9 mouse cellular contexts compared by ENCODE assay signal in the genomic region with DNA sequence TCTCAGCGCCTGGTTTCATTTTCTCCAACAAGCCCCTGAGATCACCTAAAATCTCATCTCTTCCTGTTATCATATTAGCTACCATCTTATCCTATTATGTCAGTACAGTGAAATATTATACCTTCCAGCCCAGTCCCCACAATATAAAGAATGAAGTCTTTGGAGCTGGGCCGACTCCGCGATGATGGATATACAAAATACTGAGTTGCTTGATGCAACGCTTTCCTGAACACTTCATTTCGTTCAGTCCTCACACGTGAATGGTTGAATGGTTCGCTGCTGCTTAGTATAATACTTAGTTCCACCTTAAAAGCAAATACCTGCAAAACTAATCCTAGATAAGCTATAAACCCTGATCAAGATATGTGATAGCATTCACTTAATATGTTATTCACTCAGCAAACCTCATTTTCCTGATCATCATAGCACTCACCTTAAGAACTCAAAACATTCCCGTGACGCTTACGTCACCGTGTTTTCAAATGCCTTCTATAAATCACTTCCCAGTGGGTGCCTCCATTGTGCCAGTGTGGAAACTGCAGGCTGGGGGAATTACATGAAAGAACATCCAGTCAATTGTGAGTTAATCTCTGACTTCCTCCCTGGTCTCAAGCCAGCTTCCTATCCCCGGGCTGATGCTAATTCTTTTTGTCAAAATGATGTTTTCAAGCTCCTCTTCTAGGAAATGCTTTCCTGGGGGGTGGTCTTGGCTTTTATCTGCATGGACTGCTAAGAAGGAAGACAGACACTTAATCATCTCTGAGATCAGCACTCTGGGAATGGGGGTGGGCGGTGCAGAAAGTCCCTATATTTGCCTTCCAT. TPM values are rescaled to one million over a fixed set of nuclear protein-coding genes. Genes with fewer than 3 reads are reported as not detected.
DNase-seq lines count a peak whose midpoint lies in the region; ATAC-seq and TF ChIP-seq lines count a peak whose summit lies in the region.
"Had no signal": no experiment of that assay in that cellular context is flagged by ENCODE, and none has a peak within 500 bp of the region (broad histone marks: within the 10 kb centered on the region; RNA-seq: fewer than 3 reads in every experiment).

A gene (minus strand): TSS at position 466 of the 822 bp plus-strand sequence.

- WGBS in forebrain, postnatal 0 days = 24% methylated on average over 14 of the region's 14 CpGs
- WGBS in hindbrain, embryonic 11.5 days = 38% methylated on average over 14 of the region's 14 CpGs
- WGBS in neural tube, embryonic 14.5 days = 31% methylated on average over 14 of the region's 14 CpGs

- no peaks in the 10 kb centered on the region; the same call in 1 of the 2 replicates for H3K4me1 ChIP-seq in forebrain, postnatal 0 days (ENCODE audit: insufficient read depth)
- no peaks in the 10 kb centered on the region for H3K4me1 ChIP-seq in hindbrain, embryonic 11.5 days (replicated peaks; ENCODE audit: control insufficient read depth, insufficient read depth, low read length)
- H3K4me1 ChIP-seq in neural tube, embryonic 14.5 days (ENCODE audit: control insufficient read depth, insufficient read depth, low read length) = peaks cover 8% of the 10 kb centered on the region; the same call in 1 of the 2 replicates

- H3K9ac ChIP-seq in forebrain, postnatal 0 days = no peak within 1 kb of the TSS
- no peak within 1 kb of the TSS for H3K9ac ChIP-seq in hindbrain, embryonic 11.5 days (ENCODE audit: low read depth, low read length)
- no peak within 1 kb of the TSS for H3K9ac ChIP-seq in neural tube, embryonic 14.5 days (replicated peaks; ENCODE audit: low read depth, low read length)

- no peaks in the 10 kb centered on the region for H3K9me3 ChIP-seq in forebrain, postnatal 0 days (ENCODE audit: low read length)
- H3K9me3 ChIP-seq in hindbrain, embryonic 11.5 days (ENCODE audit: control insufficient read depth, low read length) = no peaks in the 10 kb centered on the region
- H3K9me3 ChIP-seq in neural tube, embryonic 14.5 days (ENCODE audit: control insufficient read depth, low read length) = no peaks in the 10 kb centered on the region
- H3K9me3 ChIP-seq: megakaryocyte, embryonic 14.5 days had no signal

- ATAC-seq in forebrain, postnatal 0 days = peak; percentile 79
- ATAC-seq in hindbrain, embryonic 11.5 days (ENCODE audit: low FRiP score) = no peak
- peak; percentile 58 for ATAC-seq in neural tube, embryonic 14.5 days (ENCODE audit: low read depth)

- no peak for DNase-seq in frontal cortex, adult 2 months (ENCODE audit: extremely low spot score in 1 of 2, low spot score in 1 of 2)
- DNase-seq in frontal cortex, postnatal 14 days (ENCODE audit: low spot score in 2 of 2) = no peak
- no peak for DNase-seq in adrenal gland, postnatal 36 days
- peak; percentile 61 for DNase-seq in forebrain, postnatal 0 days
- peak; percentile 31 for DNase-seq in hindbrain, embryonic 11.5 days (ENCODE audit: low spot score)
- peak; percentile 35 for DNase-seq in left cerebral cortex, postnatal 4 days
- no peak for DNase-seq in spleen, adult 12 weeks (ENCODE audit: low spot score)

- H3K27me3 ChIP-seq in forebrain, postnatal 0 days (ENCODE audit: insufficient read depth, low read length) = no peaks in the 10 kb centered on the region
- H3K27me3 ChIP-seq in hindbrain, embryonic 11.5 days (ENCODE audit: control insufficient read depth, insufficient read depth, low read length) = no peaks in the 10 kb centered on the region
- H3K27me3 ChIP-seq in neural tube, embryonic 14.5 days (ENCODE audit: control insufficient read depth, insufficient read depth, low read length) = no peaks in the 10 kb centered on the region
- H3K27me3 ChIP-seq: megakaryocyte, embryonic 14.5 days had no signal

- no peaks in the 10 kb centered on the region for H3K36me3 ChIP-seq in forebrain, postnatal 0 days (ENCODE audit: insufficient read depth)
- no peaks in the 10 kb centered on the region for H3K36me3 ChIP-seq in hindbrain, embryonic 11.5 days (ENCODE audit: control insufficient read depth, insufficient read depth, low read length)
- no peaks in the 10 kb centered on the region for H3K36me3 ChIP-seq in neural tube, embryonic 14.5 days (ENCODE audit: control insufficient read depth, insufficient read depth, low read length)

- TF ChIP-seq CTCF in forebrain, postnatal 0 days (IDR thresholded peaks at IDR 0.05; ENCODE audit: low read depth) = no peak

- peak within 1 kb of the TSS; percentile 19 for H3K4me3 ChIP-seq in forebrain, postnatal 0 days (ENCODE audit: low read depth, low read length)
- H3K4me3 ChIP-seq in hindbrain, embryonic 11.5 days (ENCODE audit: low read depth, low read length) = no peak within 1 kb of the TSS
- H3K4me3 ChIP-seq in neural tube, embryonic 14.5 days (ENCODE audit: low read depth, low read length) = no peak within 1 kb of the TSS
- H3K4me3 ChIP-seq: megakaryocyte, embryonic 14.5 days had no signal

- H3K27ac ChIP-seq in forebrain, postnatal 0 days (ENCODE audit: low read depth, low read length) = no peak within 1 kb of the TSS
- no peak within 1 kb of the TSS for H3K27ac ChIP-seq in hindbrain, embryonic 11.5 days (ENCODE audit: low read depth, low read length)
- peak within 1 kb of the TSS; percentile 48 for H3K27ac ChIP-seq in neural tube, embryonic 14.5 days (ENCODE audit: low read depth, low read length)

- H3K4me2 ChIP-seq in forebrain, postnatal 0 days (ENCODE audit: low read depth) = peak within 1 kb of the TSS; percentile 34
- no peak within 1 kb of the TSS for H3K4me2 ChIP-seq in hindbrain, embryonic 11.5 days (replicated peaks; ENCODE audit: low read depth, low read length)
- H3K4me2 ChIP-seq in neural tube, embryonic 14.5 days (ENCODE audit: low read depth, low read length) = peak within 1 kb of the TSS; percentile 23; the same call in 1 of the 2 replicates

- intact Hi-C loops in left cerebral cortex, postnatal 4 days (cut with DNase I) = no loop called here

RNA-seq across cellular contexts. Expression of the gene that starts here (rescaled TPM):
- polyA plus RNA-seq in frontal cortex, adult 2 months (2012; rRNA removed) = 143 and 157 TPM in 2 replicates
- total RNA-seq in adrenal gland, postnatal 36 days (2021) = 10 to 100 TPM; 65.2 to 66.6 TPM
- total RNA-seq in forebrain, postnatal 0 days (2014; rRNA removed) = 94.8 and 116 TPM in 2 replicates
- polyA plus RNA-seq in forebrain, postnatal 0 days (2015; fragmentation: Nextera tagmentation; extraction: Ambion mirVana) = 24.4 and 41.2 TPM in 2 replicates
- 44.3 and 44.6 TPM in 2 replicates for polyA plus RNA-seq in hindbrain, embryonic 11.5 days (2014; fragmentation: Nextera tagmentation; extraction: Ambion mirVana)
- 100 to 1,000 TPM; 166 to 167 TPM for total RNA-seq in left cerebral cortex, postnatal 4 days (2021)
- polyA plus RNA-seq in neural tube, embryonic 14.5 days (2014; fragmentation: Nextera tagmentation; extraction: Ambion mirVana) = 79.7 and 86.3 TPM in 2 replicates

Comparison
In these comparisons a context has a peak if more than half of its experiments do, and no peak if none do; other contexts are left out.
1. DNase-seq: peak in forebrain, postnatal 0 days (single experiment), hindbrain, embryonic 11.5 days (single experiment) and left cerebral cortex, postnatal 4 days (single experiment); none in frontal cortex, adult 2 months (0 of 2), frontal cortex, postnatal 14 days (0 of 2), adrenal gland, postnatal 36 days (0 of 2) and spleen, adult 12 weeks (single experiment).